Mouse (Mus musculus) hindbrain, embryonic 12.5 days (tissue): ENCODE results near the gene Nfatc3. TPM values are rescaled to one million over a fixed set of nuclear protein-coding genes. Genes with fewer than 3 reads are reported as not detected.

Experiments used
- ATAC-seq: fragments of 200-750 bp; cut with Nextera tagmentation; 2 replicates; pipeline ENCODE4 v1.8.0; 2017; ENCODE audit warnings: moderate TSS enrichment; ENCODE audit not compliant: low FRiP score
- H3K27ac ChIP-seq: fragments of 300-500 bp; sonication (generic); 2 replicates; pipeline ENCODE4 v1.5.1; 2016; ENCODE audit warnings: mild to moderate bottlenecking
- H3K27me3 ChIP-seq: fragments of 300-500 bp; sonication (generic); 2 replicates; pipeline ENCODE4 v1.6.1; 2016; ENCODE audit warnings: mild to moderate bottlenecking
- H3K36me3 ChIP-seq: fragments of 300-500 bp; sonication (generic); 2 replicates; pipeline ENCODE4 v1.6.1; 2016; ENCODE audit warnings: mild to moderate bottlenecking
- H3K4me1 ChIP-seq: fragments of 300-500 bp; sonication (generic); 2 replicates; pipeline ENCODE4 v1.6.1; 2016
- H3K4me2 ChIP-seq: fragments of 300-500 bp; sonication (generic); replicated peaks from 2 replicates; pipeline ENCODE4 v1.6.1; 2016; ENCODE audit warnings: mild to moderate bottlenecking
- H3K4me3 ChIP-seq: fragments of 300-500 bp; sonication (generic); 2 replicates; pipeline ENCODE4 v1.5.1; 2016; ENCODE audit warnings: mild to moderate bottlenecking
- H3K9ac ChIP-seq: fragments of 300-500 bp; sonication (generic); 2 replicates; pipeline ENCODE4 v1.6.1; 2016; ENCODE audit warnings: mild to moderate bottlenecking, moderate library complexity
- H3K9me3 ChIP-seq: fragments of 300-500 bp; sonication (generic); replicated peaks from 2 replicates; pipeline ENCODE4 v1.6.1; 2016; ENCODE audit warnings: mild to moderate bottlenecking
- WGBS: fragments of 180-500 bp; shearing (Covaris S2); methylation state at CpG from one replicate; pipeline ENCODE4 v1.1.7; 2016; 5-methylcytosine and 5-hydroxymethylcytosine counted together
- polyA plus RNA-seq: library from polyadenylated mRNA; unstranded; fragments of >200 nt; fragmentation: Nextera tagmentation; extraction: Ambion mirVana; gene quantifications from 2 replicates; pipeline ENCODE4 v1.2.1, GENCODE M21; 2016

Gene Nfatc3
- polyA plus RNA-seq, 1 experiment from 2014 or later: 6.7 TPM

DNA sequence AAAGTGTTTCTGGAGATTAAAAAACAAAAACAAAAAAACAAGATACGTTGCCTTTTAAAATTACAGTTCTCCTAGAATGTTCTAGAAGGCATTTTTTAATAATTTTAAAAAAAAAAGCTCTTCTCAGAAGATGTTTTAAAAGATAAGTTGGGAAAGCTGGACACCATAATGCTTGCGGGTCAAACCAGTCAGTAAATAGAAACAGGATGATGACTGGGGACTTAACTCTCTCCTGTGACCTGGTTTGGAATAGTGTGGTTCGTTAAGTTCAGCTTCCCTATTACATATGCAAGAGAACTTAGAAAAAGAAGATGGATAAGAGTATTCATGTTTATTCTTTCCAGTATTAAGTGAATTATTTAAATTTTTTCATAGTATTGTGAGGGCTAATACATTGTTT, 1.9 kb downstream of the Nfatc3 start:
- Histone ChIP-seq H3K4me1 (peaks cover 26% of the 10 kb centered on the region), H3K27ac (no peak overlapping the region), H3K4me2 (peak overlapping the region; percentile 82), H3K9ac (peak overlapping the region; percentile 86), H3K4me3 (peak overlapping the region; percentile 68), H3K36me3 (no peaks in the 10 kb centered on the region), H3K9me3 (no peaks in the 10 kb centered on the region), H3K27me3 (no peaks in the 10 kb centered on the region)
- 16% methylated on average over 3 of the region's 3 CpGs for WGBS
- no peak for ATAC-seq

DNA sequence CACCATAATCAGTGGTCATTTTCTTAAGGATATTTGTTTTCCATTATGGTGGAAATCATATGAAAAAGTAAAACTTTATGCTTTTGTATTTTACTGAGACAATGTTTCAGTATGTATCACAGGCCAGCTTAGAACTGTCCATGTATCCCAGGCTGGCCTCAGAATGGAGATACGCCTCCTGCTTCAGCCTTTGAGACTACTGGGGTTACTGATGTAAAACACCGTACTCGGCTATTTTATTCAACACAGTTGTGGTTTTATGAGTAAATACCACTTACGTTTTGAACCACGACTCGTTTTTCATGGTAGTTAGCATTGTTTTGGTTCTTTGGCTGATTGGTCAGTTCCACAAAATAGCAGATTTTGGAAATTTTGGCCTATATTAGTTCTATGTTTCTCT, 3.0 kb downstream of the Nfatc3 start:
- Histone ChIP-seq H3K4me1 (peaks cover 26% of the 10 kb centered on the region), H3K36me3 (no peaks in the 10 kb centered on the region), H3K27me3 (no peaks in the 10 kb centered on the region), H3K9ac (no peak overlapping the region), H3K4me3 (no peak overlapping the region), H3K27ac (no peak overlapping the region), H3K4me2 (peak overlapping the region; percentile 82), H3K9me3 (no peaks in the 10 kb centered on the region)
- no peak for ATAC-seq
- WGBS: 90% methylated on average over 6 of the region's 6 CpGs

- Histone ChIP-seq H3K9me3 (no peaks in the 10 kb centered on the region), H3K27me3 (no peaks in the 10 kb centered on the region), H3K27ac (no peak overlapping the region), H3K36me3 (no peaks in the 10 kb centered on the region), H3K4me2 (no peak overlapping the region), H3K4me3 (no peak overlapping the region), H3K4me1 (peaks cover 26% of the 10 kb centered on the region), H3K9ac (no peak overlapping the region)
- no peak for ATAC-seq
- 99% methylated on average over 7 of the region's 7 CpGs for WGBS
Observed at GRCm38 (mm10) chr8:106063046-106063445, 4.4 kb downstream of the Nfatc3 start.

- 90% methylated on average over 2 of the region's 2 CpGs for WGBS
- Histone ChIP-seq H3K27ac (no peak overlapping the region), H3K4me1 (peaks cover 7% of the 10 kb centered on the region), H3K4me3 (no peak overlapping the region), H3K4me2 (no peak overlapping the region), H3K27me3 (no peaks in the 10 kb centered on the region), H3K36me3 (no peaks in the 10 kb centered on the region), H3K9ac (no peak overlapping the region), H3K9me3 (no peaks in the 10 kb centered on the region)
- no peak for ATAC-seq
Observed at GRCm38 (mm10) chr8:106066721-106067120, 8.1 kb downstream of the Nfatc3 start.

- Histone ChIP-seq H3K4me1 (no peaks in the 10 kb centered on the region), H3K4me2 (no peak overlapping the region), H3K4me3 (no peak overlapping the region), H3K9ac (no peak overlapping the region), H3K27me3 (no peaks in the 10 kb centered on the region), H3K36me3 (no peaks in the 10 kb centered on the region), H3K9me3 (no peaks in the 10 kb centered on the region), H3K27ac (no peak overlapping the region)
- 80% methylated on average over 1 of the region's 1 CpGs for WGBS
- no peak for ATAC-seq
Observed at GRCm38 (mm10) chr8:106069565-106069964, 10.9 kb downstream of the Nfatc3 start.

DNA sequence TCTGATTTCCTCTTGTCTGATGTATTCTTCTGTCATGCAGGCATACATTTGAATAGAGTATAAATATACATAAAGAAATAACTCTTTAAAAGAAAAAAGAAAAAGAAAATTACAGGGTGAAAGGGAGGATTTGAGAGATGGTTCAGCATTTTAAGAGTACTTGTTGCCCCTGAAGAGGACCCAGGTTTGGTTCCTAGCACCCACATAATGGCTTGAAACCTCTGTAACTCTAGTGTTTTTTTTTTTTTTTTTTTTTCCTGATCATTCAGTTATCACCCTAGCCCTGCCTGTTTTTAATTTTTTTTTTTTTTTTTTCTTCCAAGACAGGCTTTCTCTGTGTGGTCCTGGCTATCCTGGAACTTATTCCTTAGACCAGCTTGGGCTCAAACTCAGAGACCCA, 13.5 kb downstream of the Nfatc3 start:
- Histone ChIP-seq H3K27me3 (no peaks in the 10 kb centered on the region), H3K9ac (no peak overlapping the region), H3K27ac (no peak overlapping the region), H3K4me1 (no peaks in the 10 kb centered on the region), H3K4me2 (no peak overlapping the region), H3K36me3 (no peaks in the 10 kb centered on the region), H3K4me3 (no peak overlapping the region), H3K9me3 (no peaks in the 10 kb centered on the region)
- ATAC-seq: no peak

DNA sequence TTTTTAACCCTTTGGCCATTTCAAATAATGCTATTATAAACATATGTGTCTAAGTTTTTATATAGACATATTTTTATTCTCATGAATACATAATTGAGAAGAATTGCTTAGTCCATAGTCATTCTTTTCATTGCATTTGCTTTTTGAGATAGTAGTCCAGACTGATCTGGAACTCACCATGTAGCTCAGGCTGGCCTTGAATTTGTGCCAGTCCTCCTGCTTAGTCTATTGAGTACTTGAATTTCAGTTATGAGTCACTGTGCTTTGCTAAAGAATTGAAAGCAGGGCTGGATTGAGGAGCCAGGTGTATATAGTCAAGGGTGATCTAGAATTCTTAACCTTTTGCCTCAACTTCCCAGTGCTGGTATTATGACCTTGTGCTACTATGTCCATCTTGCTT, 15.6 kb downstream of the Nfatc3 start:
- ATAC-seq: no peak
- 0 out of 2 replicates have a peak, but pooled peaks cover 3% of the 10 kb centered on the region for H3K9me3 ChIP-seq
- no peak overlapping the region for H3K27ac ChIP-seq
- no peaks in the 10 kb centered on the region for H3K4me1 ChIP-seq
- H3K36me3 ChIP-seq: peaks cover 5% of the 10 kb centered on the region; the same call in 1 of the 2 replicates
- no peak overlapping the region for H3K4me2 ChIP-seq
- no peak overlapping the region for H3K4me3 ChIP-seq
- H3K27me3 ChIP-seq: no peaks in the 10 kb centered on the region
- H3K9ac ChIP-seq: no peak overlapping the region

DNA sequence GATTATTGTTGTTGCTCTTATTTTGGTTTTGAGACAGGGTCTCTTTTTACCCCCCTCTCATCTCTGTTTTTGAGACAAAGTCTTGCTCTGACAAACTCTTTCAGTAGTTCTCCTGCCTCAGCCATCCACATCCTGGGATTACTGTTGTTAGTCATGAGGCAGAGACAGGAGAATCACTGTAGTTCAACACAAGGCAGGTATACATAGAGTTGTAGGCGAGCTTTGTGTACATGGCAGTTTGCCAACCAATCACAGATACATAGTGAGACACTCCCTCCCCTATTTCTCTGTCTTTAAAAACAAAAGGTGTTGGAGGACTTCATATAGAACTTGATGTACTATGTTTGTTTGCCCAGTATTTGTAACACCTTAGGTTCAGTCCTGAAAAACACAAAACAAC, 16.0 kb downstream of the Nfatc3 start:
- H3K9me3 ChIP-seq: 0 out of 2 replicates have a peak, but pooled peaks cover 3% of the 10 kb centered on the region
- ATAC-seq: no peak
- WGBS: 86% methylated on average over 1 of the region's 1 CpGs
- H3K27ac ChIP-seq: no peak overlapping the region
- H3K4me1 ChIP-seq: no peaks in the 10 kb centered on the region
- no peak overlapping the region for H3K9ac ChIP-seq
- H3K4me2 ChIP-seq: no peak overlapping the region
- no peak overlapping the region for H3K4me3 ChIP-seq
- H3K27me3 ChIP-seq: no peaks in the 10 kb centered on the region
- H3K36me3 ChIP-seq: peaks cover 8% of the 10 kb centered on the region; the same call in 1 of the 2 replicates

DNA sequence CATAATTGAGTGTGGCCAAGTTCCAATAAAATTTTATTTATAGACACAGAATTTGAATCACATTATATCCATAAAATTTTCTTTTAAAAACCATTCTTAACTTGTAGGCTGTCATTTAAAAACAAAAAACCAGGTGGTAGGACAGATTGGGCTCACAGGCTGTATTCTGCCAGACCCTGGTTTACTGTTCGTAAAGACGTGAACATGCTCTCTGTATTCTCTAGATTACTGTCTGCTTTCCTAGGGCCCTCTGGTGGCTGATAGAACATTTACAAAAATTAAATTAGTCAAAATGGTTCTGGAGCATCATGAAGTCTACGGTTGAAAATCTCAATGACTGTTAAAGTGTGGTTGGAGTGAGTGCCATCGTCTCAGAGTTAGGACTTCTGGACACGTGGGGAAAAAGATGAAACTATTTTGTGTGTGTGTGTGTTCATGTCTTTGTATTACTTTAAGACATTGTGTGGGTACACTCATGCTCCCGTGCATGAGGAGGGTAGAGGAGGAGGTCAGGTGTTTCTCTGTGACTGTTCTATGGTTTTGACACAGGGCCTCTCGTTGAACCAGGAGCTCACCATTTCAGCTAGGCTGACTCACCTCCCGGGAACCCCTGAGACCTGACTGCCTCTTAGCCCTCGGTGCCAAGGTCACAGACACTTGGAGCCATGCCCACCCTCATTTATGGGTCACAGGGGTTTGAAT, 16.7 kb downstream of the Nfatc3 start:
- Histone ChIP-seq H3K27ac (no peak overlapping the region), H3K9me3 (0 out of 2 replicates have a peak, but pooled peaks cover 3% of the 10 kb centered on the region), H3K27me3 (no peaks in the 10 kb centered on the region), H3K4me1 (no peaks in the 10 kb centered on the region), H3K4me2 (no peak overlapping the region), H3K4me3 (no peak overlapping the region), H3K9ac (no peak overlapping the region), H3K36me3 (peaks cover 8% of the 10 kb centered on the region; the same call in 1 of the 2 replicates)
- WGBS: 89% methylated on average over 9 of the region's 9 CpGs
- no peak for ATAC-seq

- Histone ChIP-seq H3K4me3 (no peak overlapping the region), H3K9me3 (0 out of 2 replicates have a peak, but pooled peaks cover 3% of the 10 kb centered on the region), H3K4me2 (no peak overlapping the region), H3K9ac (no peak overlapping the region), H3K4me1 (no peaks in the 10 kb centered on the region), H3K27me3 (no peaks in the 10 kb centered on the region), H3K36me3 (peaks cover 8% of the 10 kb centered on the region; the same call in 1 of the 2 replicates), H3K27ac (no peak overlapping the region)
- ATAC-seq: no peak
- WGBS: 97% methylated on average over 5 of the region's 5 CpGs
Observed at GRCm38 (mm10) chr8:106075863-106076174, 17.2 kb downstream of the Nfatc3 start.

GRCm38 (mm10) chr8:106076612-106077011, 18.0 kb downstream of the Nfatc3 start:
- Histone ChIP-seq H3K4me2 (no peak overlapping the region), H3K9ac (no peak overlapping the region), H3K4me3 (no peak overlapping the region), H3K4me1 (no peaks in the 10 kb centered on the region), H3K9me3 (0 out of 2 replicates have a peak, but pooled peaks cover 3% of the 10 kb centered on the region), H3K36me3 (peaks cover 11% of the 10 kb centered on the region), H3K27me3 (no peaks in the 10 kb centered on the region), H3K27ac (no peak overlapping the region)
- 84% methylated on average over 5 of the region's 5 CpGs for WGBS
- ATAC-seq: no peak

- Histone ChIP-seq H3K9ac (no peak overlapping the region), H3K36me3 (peaks cover 15% of the 10 kb centered on the region)
Observed at GRCm38 (mm10) chr8:106077452-106078067, 18.9 kb downstream of the Nfatc3 start.

GRCm38 (mm10) chr8:106102321-106102720, 43.7 kb downstream of the Nfatc3 start:
- peaks cover 19% of the 10 kb centered on the region for H3K36me3 ChIP-seq
- no peak overlapping the region for H3K9ac ChIP-seq
- no peaks in the 10 kb centered on the region for H3K4me1 ChIP-seq
- no peak for ATAC-seq
- no peak overlapping the region for H3K27ac ChIP-seq
- no peaks in the 10 kb centered on the region for H3K9me3 ChIP-seq
- H3K27me3 ChIP-seq: no peaks in the 10 kb centered on the region
- H3K4me2 ChIP-seq: no peak overlapping the region
- no peak overlapping the region for H3K4me3 ChIP-seq
- 95% methylated on average over 4 of the region's 4 CpGs for WGBS

More at GRCm38 (mm10) chr8:106077452-106078067, 18.9 kb downstream of the Nfatc3 start:
- H3K4me1 ChIP-seq: no peaks in the 10 kb centered on the region
- no peak for ATAC-seq
- no peaks in the 10 kb centered on the region for H3K27me3 ChIP-seq
- 0 out of 2 replicates have a peak, but pooled peaks cover 3% of the 10 kb centered on the region for H3K9me3 ChIP-seq
- 92% methylated on average over 1 of the region's 1 CpGs for WGBS
- no peak overlapping the region for H3K4me3 ChIP-seq
- H3K27ac ChIP-seq: no peak overlapping the region
- no peak overlapping the region for H3K4me2 ChIP-seq
